Mouse (Mus musculus) brain, embryonic 14.5 days (tissue): ENCODE results near the gene Nek8.

ENCODE experiments used
- CTCF ChIP-seq: fragments of 200-500 bp; IDR thresholded peaks from 2 replicates; pipeline ENCODE4 v1.5.1; 2012; ENCODE audit warnings: inconsistent platforms, mild to moderate bottlenecking, moderate library complexity, borderline replicate concordance; ENCODE audit not compliant: insufficient read depth, insufficient read length; ENCODE audit errors: extremely low read depth
- POLR2A ChIP-seq: fragments of 200-500 bp; IDR thresholded peaks from 2 replicates; pipeline ENCODE4 v1.6.1; 2012; ENCODE audit warnings: mild to moderate bottlenecking, inconsistent platforms, borderline replicate concordance; ENCODE audit not compliant: poor library complexity, insufficient read depth, insufficient read length, severe bottlenecking; ENCODE audit errors: extremely low read depth

GRCm38 (mm10) chr11:78202372-78202771, 25.9 kb upstream of the Nek8 start:
- no peak for TF ChIP-seq POLR2A
- no peak for TF ChIP-seq CTCF
